In genomic region chr7:137322926-137323325, GRCm38 (mm10) we compare ENCODE assay signal across 12 mouse cellular contexts. TPM values are rescaled to one million over a fixed set of nuclear protein-coding genes. Genes with fewer than 3 reads are reported as not detected.
DNase-seq lines count a peak whose midpoint lies in the region; ATAC-seq and TF ChIP-seq lines count a peak whose summit lies in the region.
"Had no signal": no experiment of that assay in that cellular context is flagged by ENCODE, and none has a peak within 500 bp of the region (broad histone marks: within the 10 kb centered on the region; RNA-seq: fewer than 3 reads in every experiment).

No protein-coding gene starts in this region.

- no peaks in the 10 kb centered on the region for H3K9me3 ChIP-seq in lung, embryonic 14.5 days (ENCODE audit: low read depth, low read length)
- no peaks in the 10 kb centered on the region for H3K9me3 ChIP-seq in forebrain, embryonic 12.5 days
- no peaks in the 10 kb centered on the region for H3K9me3 ChIP-seq in limb, embryonic 10.5 days (replicated peaks)
- H3K9me3 ChIP-seq in neural tube, embryonic 15.5 days (replicated peaks): no peaks in the 10 kb centered on the region

- TF ChIP-seq CTCF in lung, embryonic 14.5 days (IDR thresholded peaks at IDR 0.05; ENCODE audit: low read depth): no peak

- intact Hi-C loops in left cerebral cortex, postnatal 10 days (cut with DNase I): loop anchor here (5.0 to 10.0 kb wide), 2 partner anchors 1261 to 1488 kb away; no protein-coding TSS in a partner anchor

- no peak overlapping the region for H3K27ac ChIP-seq in lung, embryonic 14.5 days (ENCODE audit: low read depth)
- no peak overlapping the region for H3K27ac ChIP-seq in forebrain, embryonic 12.5 days
- H3K27ac ChIP-seq in limb, embryonic 10.5 days: peak overlapping the region; percentile 84
- peak overlapping the region; percentile 85 for H3K27ac ChIP-seq in neural tube, embryonic 15.5 days (replicated peaks)
- H3K27ac ChIP-seq: macrophage had no signal

- peak overlapping the region; percentile 23 for H3K9ac ChIP-seq in lung, embryonic 14.5 days
- 0 out of 2 replicates have a peak overlapping the region, but pooled peaks have one; percentile 8 for H3K9ac ChIP-seq in forebrain, embryonic 12.5 days
- H3K9ac ChIP-seq in neural tube, embryonic 15.5 days (replicated peaks): peak overlapping the region; percentile 65

- no peak for DNase-seq in lung, embryonic 14.5 days
- no peak for DNase-seq in lung, postnatal 14 days
- DNase-seq in limb, embryonic 10.5 days (ENCODE audit: low spot score): peak; percentile 54
- DNase-seq in urinary bladder, adult 18-20 months (ENCODE audit: low spot score in 2 of 2): no peak
- no peak for DNase-seq in left cerebral cortex, postnatal 10 days (ENCODE audit: extremely low spot score in 1 of 2, low spot score in 2 of 2)
- no peak for DNase-seq in left cerebral cortex, adult 11 months (ENCODE audit: low spot score)
- DNase-seq: cerebellum, postnatal 10 days had no signal

- H3K36me3 ChIP-seq in lung, embryonic 14.5 days (ENCODE audit: insufficient read depth): no peaks in the 10 kb centered on the region
- H3K36me3 ChIP-seq in forebrain, embryonic 12.5 days (replicated peaks): no peaks in the 10 kb centered on the region
- no peaks in the 10 kb centered on the region for H3K36me3 ChIP-seq in limb, embryonic 10.5 days
- no peaks in the 10 kb centered on the region for H3K36me3 ChIP-seq in neural tube, embryonic 15.5 days

- WGBS in lung, embryonic 14.5 days: 2% methylated on average over 21 of the region's 21 CpGs
- WGBS in forebrain, embryonic 12.5 days: 0% methylated on average over 20 of the region's 21 CpGs
- WGBS in limb, embryonic 10.5 days: under 1% methylated on average over 21 of the region's 21 CpGs
- WGBS in neural tube, embryonic 15.5 days: 0% methylated on average over 14 of the region's 21 CpGs

- H3K4me1 ChIP-seq in lung, embryonic 14.5 days (ENCODE audit: insufficient read depth): no peaks in the 10 kb centered on the region
- peaks cover 47% of the 10 kb centered on the region for H3K4me1 ChIP-seq in forebrain, embryonic 12.5 days
- H3K4me1 ChIP-seq in limb, embryonic 10.5 days: peaks cover 52% of the 10 kb centered on the region
- H3K4me1 ChIP-seq in neural tube, embryonic 15.5 days: peaks cover 45% of the 10 kb centered on the region

- H3K4me2 ChIP-seq in lung, embryonic 14.5 days: peak overlapping the region; percentile 61
- peak overlapping the region; percentile 63 for H3K4me2 ChIP-seq in forebrain, embryonic 12.5 days
- peak overlapping the region; percentile 75 for H3K4me2 ChIP-seq in neural tube, embryonic 15.5 days

- H3K4me3 ChIP-seq in lung, embryonic 14.5 days (ENCODE audit: low read depth, low read length): peak overlapping the region; percentile 38
- peak overlapping the region; percentile 43 for H3K4me3 ChIP-seq in forebrain, embryonic 12.5 days (replicated peaks)
- H3K4me3 ChIP-seq in limb, embryonic 10.5 days: peak overlapping the region; percentile 57
- peak overlapping the region; percentile 53 for H3K4me3 ChIP-seq in neural tube, embryonic 15.5 days (replicated peaks)

- H3K27me3 ChIP-seq in lung, embryonic 14.5 days (ENCODE audit: insufficient read depth, low read length): peaks cover 85% of the 10 kb centered on the region
- peaks cover 92% of the 10 kb centered on the region for H3K27me3 ChIP-seq in forebrain, embryonic 12.5 days
- H3K27me3 ChIP-seq in limb, embryonic 10.5 days (ENCODE audit: low read depth, poor library complexity, severe bottlenecking): peaks cover 94% of the 10 kb centered on the region
- peaks cover 41% of the 10 kb centered on the region for H3K27me3 ChIP-seq in neural tube, embryonic 15.5 days (replicated peaks)

- ATAC-seq in lung, embryonic 14.5 days (ENCODE audit: insufficient read depth): no peak
- no peak for ATAC-seq in forebrain, embryonic 12.5 days (ENCODE audit: low FRiP score)
- no peak for ATAC-seq in neural tube, embryonic 15.5 days (ENCODE audit: low FRiP score)
- ATAC-seq: Patski had no signal

RNA-seq across cellular contexts. Expression of gene Ebf3, which starts 8.7 kb away (rescaled TPM):
- 0.09 and 0.14 TPM in 2 replicates for polyA plus RNA-seq in lung, embryonic 14.5 days (2014; fragmentation: Nextera tagmentation; extraction: Ambion mirVana)
- polyA plus RNA-seq in forebrain, embryonic 12.5 days (2016; fragmentation: Nextera tagmentation; extraction: Ambion mirVana): 3.4 and 6.4 TPM in 2 replicates
- 3.1 and 6.3 TPM in 2 replicates for polyA plus RNA-seq in limb, embryonic 10.5 days (2016; fragmentation: Nextera tagmentation; extraction: Ambion mirVana)
- polyA plus RNA-seq in neural tube, embryonic 15.5 days (2015; fragmentation: Nextera tagmentation; extraction: Ambion mirVana): 16.6 and 22.4 TPM in 2 replicates
- under 1 TPM; 0.77 to 0.79 TPM for total RNA-seq in left cerebral cortex, postnatal 10 days (2021)
- total RNA-seq: hematopoietic stem cell, adult 5-6 weeks had no signal
- polyA plus RNA-seq: macrophage had no signal

Comparison
In these comparisons a context has a peak if more than half of its experiments do, and no peak if none do; other contexts are left out.
1. H3K27ac ChIP-seq: peak in limb, embryonic 10.5 days (single experiment) and neural tube, embryonic 15.5 days (single experiment); none in lung, embryonic 14.5 days (single experiment) and forebrain, embryonic 12.5 days (single experiment).
2. H3K9ac ChIP-seq: peak in every context shown above with its lines; median percentile 65 in neural tube, embryonic 15.5 days; 23 in lung, embryonic 14.5 days; 8 in forebrain, embryonic 12.5 days.
3. Peak in every context shown above with its lines, with median percentiles within 50 percentile points of each other: H3K4me2 ChIP-seq and H3K4me3 ChIP-seq.